Mouse (Mus musculus): ENCODE measurements around the gene Npcd. TPM values are rescaled to one million over a fixed set of nuclear protein-coding genes. Genes with fewer than 3 reads are reported as not detected.

Npcd gene
- total RNA-seq, 2 experiments from 2014 or later: not detected

- no peak for ATAC-seq (replicated peaks; ENCODE audit: poor library complexity, severe bottlenecking)
Measured at GRCm38 (mm10) chr15:79805246-79805645, 28.8 kb downstream of the Npcd start.

GRCm38 (mm10) chr15:79804352-79805071 lies 29.5 kb downstream of the Npcd start, which contains the start of gene Nptxr:
Gene Nptxr (minus strand): TSS chr15:79804766.
- ATAC-seq (replicated peaks; ENCODE audit: poor library complexity, severe bottlenecking): peak; percentile 38

DNA sequence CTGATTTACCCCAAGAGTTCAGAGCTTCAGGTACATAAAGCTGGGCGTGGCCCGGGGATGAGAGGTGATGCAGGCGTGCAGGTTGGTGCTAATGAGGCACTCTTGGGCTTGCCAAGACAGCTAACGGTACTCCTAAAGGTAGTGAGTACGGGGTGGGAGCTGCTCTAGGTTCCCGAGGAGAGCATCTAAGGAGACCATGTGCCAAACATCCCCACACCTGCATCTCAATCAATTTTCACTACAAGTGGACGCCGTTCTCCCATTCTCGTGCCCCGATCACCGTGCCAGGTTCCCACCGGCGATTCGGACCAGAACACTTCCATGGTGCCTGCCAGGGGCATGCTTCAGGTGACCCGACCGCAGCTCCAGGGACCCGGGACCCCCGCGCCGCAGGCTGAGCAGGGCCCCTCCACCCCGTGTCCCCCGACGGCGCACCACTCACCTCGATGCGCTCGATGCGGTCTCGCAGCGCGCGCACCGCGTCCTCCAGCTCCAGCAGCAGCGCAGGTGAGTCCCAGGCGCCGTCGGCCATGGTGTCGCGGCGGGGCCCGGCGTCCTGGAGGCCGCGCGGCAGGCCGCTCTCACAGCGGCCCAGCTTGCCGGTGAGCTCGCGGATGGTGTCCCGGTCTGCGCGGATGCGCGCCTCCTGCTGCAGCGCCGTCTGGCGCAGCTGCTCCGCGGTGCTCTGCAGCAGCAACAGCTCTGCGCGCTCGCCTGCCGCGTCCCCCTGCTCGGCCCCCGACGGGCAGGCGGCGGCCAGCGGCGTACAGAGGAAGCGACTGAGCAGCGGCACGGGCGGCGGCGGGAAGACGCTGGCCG lies 30.3 kb downstream of the Npcd start:
- 0 out of 2 replicates have a peak, but pooled peaks have one; percentile 8 for ATAC-seq (replicated peaks; ENCODE audit: poor library complexity, severe bottlenecking)

- no peak for ATAC-seq (replicated peaks; ENCODE audit: poor library complexity, severe bottlenecking)
Measured at GRCm38 (mm10) chr15:79802304-79802703, 31.7 kb downstream of the Npcd start.

GRCm38 (mm10) chr15:79801646-79802045 lies 32.4 kb downstream of the Npcd start:
- ATAC-seq (replicated peaks; ENCODE audit: poor library complexity, severe bottlenecking): no peak

GRCm38 (mm10) chr15:79800701-79801100 lies 33.3 kb downstream of the Npcd start:
- no peak for ATAC-seq (replicated peaks; ENCODE audit: poor library complexity, severe bottlenecking)

GRCm38 (mm10) chr15:79798591-79798990 lies 35.4 kb downstream of the Npcd start:
- ATAC-seq (replicated peaks; ENCODE audit: poor library complexity, severe bottlenecking): no peak

DNA sequence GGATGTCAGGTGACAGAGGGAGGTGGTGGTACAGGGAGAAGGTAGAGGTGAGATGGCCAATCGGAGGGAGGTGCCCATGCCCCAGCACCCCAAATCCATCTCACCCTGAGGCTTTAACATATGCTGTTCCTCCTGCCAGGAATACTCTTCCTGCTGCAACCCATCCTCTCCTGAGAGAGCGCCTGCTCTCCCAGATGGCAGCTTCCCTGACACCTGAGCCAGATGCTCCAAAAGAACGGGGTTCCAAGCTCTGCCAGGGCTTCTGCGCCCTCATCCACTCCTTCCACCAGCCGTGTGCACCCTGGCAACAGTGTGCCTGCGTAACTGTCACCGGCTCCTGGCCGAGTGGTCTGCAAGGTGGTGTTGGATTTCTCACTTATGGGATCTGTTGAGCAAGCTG lies 36.4 kb downstream of the Npcd start:
- no peak for ATAC-seq (replicated peaks; ENCODE audit: poor library complexity, severe bottlenecking)

DNA sequence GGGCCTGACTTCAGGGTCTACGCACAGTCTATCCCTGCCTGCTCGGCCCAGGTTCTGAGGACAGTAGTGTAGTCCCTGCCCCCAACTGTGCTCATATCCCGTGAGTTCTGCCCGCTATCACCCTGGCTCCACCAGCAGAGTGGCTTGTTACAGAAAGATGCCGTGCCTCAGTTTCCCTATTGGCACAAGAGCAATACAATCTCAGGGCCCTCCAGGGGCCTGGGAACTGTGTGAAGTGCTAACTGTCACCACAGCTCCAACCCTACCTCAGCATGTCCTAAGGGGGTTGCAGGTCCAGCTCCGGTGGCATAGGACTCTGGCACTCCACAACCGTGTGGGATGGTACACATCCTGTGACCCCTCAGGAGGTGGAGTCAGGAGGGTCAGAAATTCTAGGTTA lies 36.9 kb downstream of the Npcd start:
- no peak for ATAC-seq (replicated peaks; ENCODE audit: poor library complexity, severe bottlenecking)

DNA sequence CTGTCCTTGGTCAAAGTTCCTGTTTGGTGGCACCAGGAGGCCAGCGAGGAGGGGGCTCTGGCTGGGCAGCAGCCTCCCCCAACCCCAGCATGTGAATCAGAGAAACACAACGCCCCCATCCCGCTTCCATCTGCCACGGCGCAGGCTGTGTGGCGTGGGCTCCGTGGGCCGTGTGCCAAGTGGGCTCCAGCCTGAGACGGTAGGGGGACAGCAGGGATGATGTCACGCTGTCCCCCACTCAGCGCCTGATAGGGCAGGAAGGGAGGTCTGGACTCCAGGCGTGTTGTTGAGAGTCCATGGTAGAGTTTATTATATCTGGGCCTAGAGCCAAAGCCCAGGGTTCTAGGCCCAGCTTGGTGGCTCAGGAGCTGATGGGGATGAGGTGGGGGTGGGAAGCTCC lies 37.8 kb downstream of the Npcd start:
- ATAC-seq (replicated peaks; ENCODE audit: poor library complexity, severe bottlenecking): no peak

GRCm38 (mm10) chr15:79794173-79794572 lies 39.9 kb downstream of the Npcd start:
- ATAC-seq (replicated peaks; ENCODE audit: poor library complexity, severe bottlenecking): peak; percentile 33; the same call in 1 of the 2 replicates

DNA sequence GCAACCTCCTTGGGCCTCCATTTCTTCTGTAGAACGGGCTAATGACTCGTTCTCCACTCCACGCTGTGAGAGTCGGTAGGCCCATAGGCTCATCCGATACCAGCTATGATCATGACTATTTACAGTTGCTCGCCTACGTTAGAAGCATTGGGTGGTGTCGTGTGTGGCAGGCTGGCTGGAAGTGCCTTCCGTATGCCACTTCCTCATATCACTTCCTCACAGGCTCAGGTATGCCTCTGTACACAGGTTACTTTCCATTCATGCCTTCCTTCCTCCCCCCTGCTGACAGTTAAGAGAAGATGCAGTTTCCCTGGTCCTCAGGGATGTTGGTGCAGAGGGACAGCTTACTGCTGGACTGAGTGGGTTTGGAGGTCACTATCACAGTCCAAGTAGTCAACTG lies 41.0 kb downstream of the Npcd start:
- ATAC-seq (replicated peaks; ENCODE audit: poor library complexity, severe bottlenecking): no peak

DNA sequence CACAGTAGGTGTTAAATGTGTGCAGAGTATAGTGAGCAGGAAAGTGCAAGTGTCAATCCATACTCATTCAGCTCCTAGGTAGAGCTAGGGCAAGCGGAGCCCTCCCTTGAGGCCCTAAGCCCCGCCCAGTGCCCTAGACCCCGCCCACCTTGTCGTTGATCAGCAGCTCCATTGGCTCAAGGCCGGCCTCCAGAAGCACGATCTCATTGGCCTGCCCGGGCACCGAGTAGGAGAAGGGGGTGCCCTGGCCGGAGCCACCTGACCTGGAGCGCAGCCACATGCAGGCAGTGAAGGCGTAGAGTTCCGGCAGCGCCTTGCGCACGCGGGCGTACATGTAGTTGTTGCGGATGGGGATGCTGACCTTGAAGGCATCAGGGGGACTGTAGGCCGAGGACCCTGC lies 41.6 kb downstream of the Npcd start:
- ATAC-seq (replicated peaks; ENCODE audit: poor library complexity, severe bottlenecking): no peak

DNA sequence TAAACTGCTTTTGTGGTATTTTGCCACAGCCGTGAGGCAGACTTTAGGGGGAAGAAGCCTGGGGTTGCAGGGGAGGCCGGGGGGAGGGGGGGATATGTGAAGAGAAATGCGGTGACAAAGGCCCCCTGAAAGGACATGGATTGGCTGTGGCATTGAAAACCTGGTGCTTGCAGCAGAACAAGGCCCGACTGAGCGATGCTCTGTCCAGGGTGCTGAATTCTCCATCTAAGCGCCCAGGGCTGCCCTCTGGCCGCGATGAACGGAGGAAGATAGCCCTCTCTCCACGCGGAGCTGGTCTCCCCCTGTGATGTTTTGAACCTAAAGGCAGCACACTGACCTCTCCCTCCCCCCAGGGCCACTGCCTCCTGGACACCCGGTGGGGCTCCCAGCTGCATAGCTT lies 42.5 kb downstream of the Npcd start:
- peak; percentile 74 for ATAC-seq (replicated peaks; ENCODE audit: poor library complexity, severe bottlenecking)

DNA sequence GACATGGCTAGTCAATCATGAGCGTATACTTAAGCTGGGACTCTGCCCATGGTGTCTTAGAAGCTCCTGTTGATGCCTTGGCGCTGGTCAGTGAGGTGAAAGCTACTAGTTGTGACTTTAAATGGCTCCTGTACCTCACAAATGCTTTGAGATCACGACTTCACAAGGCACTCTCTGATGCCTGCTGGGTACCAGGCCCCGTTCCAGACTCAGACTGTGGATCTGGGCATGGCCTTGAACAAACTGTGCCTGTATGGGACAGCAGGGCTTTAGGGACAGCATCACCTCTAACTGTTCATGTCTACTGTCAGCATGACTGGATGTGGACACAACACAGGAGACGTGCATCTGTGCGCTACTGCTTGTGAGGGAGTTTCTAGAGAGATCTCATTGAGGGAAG lies 43.1 kb downstream of the Npcd start:
- no peak for ATAC-seq (replicated peaks; ENCODE audit: poor library complexity, severe bottlenecking)

- no peak for ATAC-seq (replicated peaks; ENCODE audit: poor library complexity, severe bottlenecking)
Measured at GRCm38 (mm10) chr15:79790111-79790510, 43.9 kb downstream of the Npcd start.

DNA sequence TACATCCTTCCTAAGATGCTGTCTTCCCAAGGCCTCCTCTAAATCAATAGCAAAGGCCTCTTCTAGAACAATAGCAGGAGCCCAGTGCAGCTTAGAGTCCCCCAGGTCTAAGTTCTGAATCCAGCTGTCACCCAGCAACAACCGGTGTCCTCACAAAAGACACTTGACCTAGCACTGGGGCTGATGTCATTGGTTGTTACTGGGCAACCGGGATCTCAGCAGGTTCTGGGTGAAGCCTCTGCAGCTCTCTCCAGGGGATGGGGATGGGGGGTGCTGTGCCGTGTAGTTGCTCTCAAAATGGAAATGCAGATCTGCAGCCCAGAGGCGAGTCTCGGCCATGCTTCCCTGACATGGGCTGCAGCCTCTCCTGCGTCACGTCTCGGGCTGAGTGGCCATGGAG lies 46.2 kb downstream of the Npcd start:
- ATAC-seq (replicated peaks; ENCODE audit: poor library complexity, severe bottlenecking): no peak

GRCm38 (mm10) chr15:79785056-79785455 lies 49.0 kb downstream of the Npcd start:
- no peak for ATAC-seq (replicated peaks; ENCODE audit: poor library complexity, severe bottlenecking)

DNA sequence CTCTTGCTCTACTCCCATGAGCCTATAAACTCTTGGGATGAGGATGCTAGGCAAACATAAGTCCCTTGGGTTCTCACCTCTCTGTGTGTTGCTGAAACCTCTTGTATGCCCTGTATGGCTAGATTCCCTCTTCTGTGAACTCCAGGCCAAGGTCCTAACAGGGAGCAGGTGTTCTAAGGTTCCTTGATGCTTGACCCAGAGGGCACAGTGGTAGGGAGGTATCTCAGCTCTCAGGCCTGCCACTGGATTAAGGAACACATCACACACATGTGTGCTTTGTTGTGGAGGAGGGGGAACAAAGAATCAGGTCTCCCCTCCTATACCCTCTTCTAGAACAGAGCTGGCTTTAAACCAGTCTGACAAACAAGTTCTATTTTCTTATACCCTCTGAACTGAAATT lies 56.3 kb downstream of the Npcd start, which contains the start of gene Dnal4:
Dnal4 (minus strand) TSS at position 101 of the 400 bp plus-strand sequence.
- ATAC-seq (replicated peaks; ENCODE audit: poor library complexity, severe bottlenecking): no peak

- no peak for ATAC-seq (replicated peaks; ENCODE audit: poor library complexity, severe bottlenecking)
Measured at GRCm38 (mm10) chr15:79775662-79776061, 58.4 kb downstream of the Npcd start.
